Mouse (Mus musculus): ENCODE measurements around the gene Sp3. TPM values are rescaled to one million over a fixed set of nuclear protein-coding genes. Genes with fewer than 3 reads are reported as not detected.
A peak's percentile ranks its signal among the peaks of the same experiment; 100 is the strongest.
"Not testable (repeated sequence)": the region's sequence is repeated elsewhere in the genome, so short reads cannot be mapped to it uniquely, and the experiment has no call there.

Gene Sp3
- polyA plus RNA-seq (2015; fragmentation: Nextera tagmentation; extraction: Ambion mirVana): 52.4 and 60.3 TPM in 2 replicates

- Histone ChIP-seq H3K4me2 (peak within 1 kb of the TSS; percentile 64), H3K9ac (peak within 1 kb of the TSS; percentile 100), H3K27me3 (no peaks in the 10 kb centered on the region), H3K27ac (peak within 1 kb of the TSS; percentile 100), H3K36me3 (no peaks in the 10 kb centered on the region), H3K9me3 (no peaks in the 10 kb centered on the region), H3K4me3 (peak within 1 kb of the TSS; percentile 98), H3K4me1 (peaks cover 21% of the 10 kb centered on the region)
- peak; percentile 87 for ATAC-seq (ENCODE audit: insufficient number of reproducible peaks, low FRiP score, low TSS enrichment, low read depth)
- WGBS: under 1% methylated on average over 55 of the region's 64 CpGs
These were observed at the start of gene Sp3 for GRCm38 (mm10) chr2:72980337-72981074. TSS of gene Sp3 (minus strand) at chr2:72980446.

DNA sequence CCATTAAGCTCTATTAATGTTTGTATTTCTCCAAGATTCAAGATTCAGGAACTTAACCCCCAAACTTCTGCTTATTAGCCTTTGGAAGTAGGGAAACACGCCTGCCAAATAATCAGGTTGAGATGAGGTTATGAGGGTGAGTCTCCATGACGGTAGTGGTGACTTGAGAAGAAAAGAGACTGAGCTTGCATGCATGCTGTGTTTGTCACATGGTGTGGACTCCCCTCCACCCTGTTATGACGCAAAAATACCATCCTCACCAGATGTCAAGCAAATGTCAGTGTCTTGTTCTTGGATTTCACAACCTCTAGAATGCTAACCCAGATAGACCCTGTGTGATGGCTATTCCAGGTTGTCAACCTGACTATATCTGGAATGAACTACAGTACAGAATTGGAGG is 49.6 kb upstream of the Sp3 start:
- 87% methylated on average over 3 of the region's 3 CpGs for WGBS
- peaks cover 5% of the 10 kb centered on the region for H3K4me1 ChIP-seq

GRCm38 (mm10) chr2:73028019-73028418 is 47.8 kb upstream of the Sp3 start:
- Histone ChIP-seq H3K9ac (no peak overlapping the region), H3K9me3 (no peaks in the 10 kb centered on the region), H3K4me3 (no peak overlapping the region), H3K4me2 (no peak overlapping the region), H3K4me1 (no peaks in the 10 kb centered on the region), H3K27me3 (no peaks in the 10 kb centered on the region), H3K36me3 (no peaks in the 10 kb centered on the region), H3K27ac (no peak overlapping the region)
- ATAC-seq (ENCODE audit: insufficient number of reproducible peaks, low FRiP score, low TSS enrichment, low read depth): no peak
- 76% methylated on average over 3 of the region's 3 CpGs for WGBS

More for the DNA sequence above, 49.6 kb upstream of the Sp3 start:
- H3K27ac ChIP-seq: no peak overlapping the region
- H3K9me3 ChIP-seq: no peaks in the 10 kb centered on the region
- ATAC-seq (ENCODE audit: insufficient number of reproducible peaks, low FRiP score, low TSS enrichment, low read depth): no peak
- H3K9ac ChIP-seq: no peak overlapping the region
- no peak overlapping the region for H3K4me2 ChIP-seq
- no peaks in the 10 kb centered on the region for H3K36me3 ChIP-seq
- no peak overlapping the region for H3K4me3 ChIP-seq
- no peaks in the 10 kb centered on the region for H3K27me3 ChIP-seq

GRCm38 (mm10) chr2:73027126-73027525 is 46.9 kb upstream of the Sp3 start:
- no peak overlapping the region for H3K4me3 ChIP-seq
- no peak overlapping the region for H3K4me2 ChIP-seq
- no peaks in the 10 kb centered on the region for H3K27me3 ChIP-seq
- H3K9ac ChIP-seq: no peak overlapping the region
- no peaks in the 10 kb centered on the region for H3K36me3 ChIP-seq
- H3K27ac ChIP-seq: no peak overlapping the region
- no peaks in the 10 kb centered on the region for H3K4me1 ChIP-seq
- H3K9me3 ChIP-seq: no peaks in the 10 kb centered on the region
- WGBS: 11% methylated on average over 3 of the region's 3 CpGs
- ATAC-seq (ENCODE audit: insufficient number of reproducible peaks, low FRiP score, low TSS enrichment, low read depth): no peak

DNA sequence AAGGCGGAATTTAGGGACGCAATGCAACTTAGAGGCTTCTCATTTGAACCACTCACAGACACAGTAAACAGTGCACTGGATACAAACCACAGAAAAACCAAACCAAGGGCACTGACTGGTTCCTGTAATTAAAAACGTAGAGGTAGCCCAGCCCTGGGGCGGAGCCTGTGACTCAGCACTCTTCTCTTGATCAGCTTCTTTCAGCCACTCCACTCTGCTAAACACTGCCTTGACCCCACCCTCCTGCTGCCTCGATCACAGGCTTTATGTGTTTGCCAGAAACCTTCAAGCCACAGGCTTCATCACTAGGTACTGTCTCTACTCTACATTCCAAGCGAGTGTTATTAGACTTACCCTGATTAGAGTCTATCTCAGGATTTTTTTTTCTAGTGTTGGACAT is 43.6 kb upstream of the Sp3 start:
- no peak overlapping the region for H3K4me2 ChIP-seq
- H3K36me3 ChIP-seq: no peaks in the 10 kb centered on the region
- 38% methylated on average over 6 of the region's 6 CpGs for WGBS
- H3K27me3 ChIP-seq: no peaks in the 10 kb centered on the region
- no peak overlapping the region for H3K4me3 ChIP-seq
- ATAC-seq (ENCODE audit: insufficient number of reproducible peaks, low FRiP score, low TSS enrichment, low read depth): no peak
- H3K27ac ChIP-seq: no peak overlapping the region
- H3K4me1 ChIP-seq: peaks cover 4% of the 10 kb centered on the region; the same call in 1 of the 2 replicates
- no peak overlapping the region for H3K9ac ChIP-seq
- no peaks in the 10 kb centered on the region for H3K9me3 ChIP-seq

DNA sequence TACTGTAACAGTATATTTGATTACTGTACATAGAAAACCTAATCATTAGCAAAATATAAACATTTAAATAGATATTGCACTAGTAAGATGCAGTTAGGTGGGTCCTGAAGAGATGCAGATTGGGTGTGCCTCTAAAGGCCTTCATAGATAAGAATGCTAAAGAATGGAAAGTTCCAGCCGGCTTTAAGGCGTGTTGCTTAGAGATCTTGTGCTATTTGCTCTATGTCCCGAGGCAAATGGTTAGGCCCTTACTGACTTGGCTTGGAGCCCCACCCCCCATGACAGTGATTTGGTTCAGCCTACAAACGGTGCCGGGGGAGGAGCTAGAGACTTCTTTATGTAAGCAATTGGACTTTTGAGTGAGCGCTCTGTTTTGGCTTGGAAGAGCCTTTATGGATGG is 40.8 kb upstream of the Sp3 start:
- Histone ChIP-seq H3K27me3 (no peaks in the 10 kb centered on the region), H3K36me3 (no peaks in the 10 kb centered on the region), H3K9ac (no peak overlapping the region), H3K4me1 (peaks cover 4% of the 10 kb centered on the region; the same call in 1 of the 2 replicates), H3K27ac (no peak overlapping the region), H3K4me2 (no peak overlapping the region), H3K9me3 (no peaks in the 10 kb centered on the region), H3K4me3 (no peak overlapping the region)
- 70% methylated on average over 6 of the region's 6 CpGs for WGBS
- ATAC-seq (ENCODE audit: insufficient number of reproducible peaks, low FRiP score, low TSS enrichment, low read depth): no peak

GRCm38 (mm10) chr2:73019371-73020146 is 39.3 kb upstream of the Sp3 start:
- H3K4me2 ChIP-seq: no peak overlapping the region
- no peak overlapping the region for H3K4me3 ChIP-seq
- no peaks in the 10 kb centered on the region for H3K9me3 ChIP-seq
- H3K4me1 ChIP-seq: peaks cover 4% of the 10 kb centered on the region; the same call in 1 of the 2 replicates
- ATAC-seq (ENCODE audit: insufficient number of reproducible peaks, low FRiP score, low TSS enrichment, low read depth): no peak
- H3K27me3 ChIP-seq: no peaks in the 10 kb centered on the region
- no peak overlapping the region for H3K27ac ChIP-seq
- H3K9ac ChIP-seq: no peak overlapping the region
- 54% methylated on average over 9 of the region's 9 CpGs for WGBS
- no peaks in the 10 kb centered on the region for H3K36me3 ChIP-seq

GRCm38 (mm10) chr2:73014063-73014462 is 33.8 kb upstream of the Sp3 start:
- not testable (repeated sequence) for H3K4me3 ChIP-seq; ATAC-seq (ENCODE audit: insufficient number of reproducible peaks, low FRiP score, low TSS enrichment, low read depth); H3K4me1 ChIP-seq; H3K4me2 ChIP-seq; H3K36me3 ChIP-seq; H3K27me3 ChIP-seq; H3K9ac ChIP-seq; H3K9me3 ChIP-seq; H3K27ac ChIP-seq
- WGBS: 81% methylated on average over 9 of the region's 9 CpGs

DNA sequence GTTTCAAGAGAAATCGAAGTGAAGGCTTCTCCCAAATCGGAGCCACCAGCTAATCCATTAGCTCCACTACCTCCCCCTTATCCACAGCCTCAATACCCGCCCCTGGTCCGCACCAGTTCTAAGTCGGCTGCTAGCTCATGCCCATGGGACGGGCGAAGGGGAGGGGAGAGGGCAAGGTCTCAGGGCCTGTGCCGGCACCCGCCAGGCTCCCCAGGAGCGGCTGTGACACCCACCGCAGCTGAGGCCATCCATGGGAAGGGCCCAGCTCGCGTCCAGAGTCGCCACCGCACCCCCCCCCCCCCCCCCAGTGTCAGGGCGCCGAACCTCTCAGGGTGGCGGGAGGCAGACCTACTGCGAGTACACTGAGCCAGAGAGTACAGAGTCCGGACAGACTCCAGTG is 32.4 kb upstream of the Sp3 start:
- Histone ChIP-seq H3K9ac (no peak overlapping the region), H3K9me3 (0 out of 2 replicates have a peak, but pooled peaks cover 5% of the 10 kb centered on the region), H3K27ac (no peak overlapping the region), H3K36me3 (no peaks in the 10 kb centered on the region), H3K4me3 (no peak overlapping the region), H3K27me3 (no peaks in the 10 kb centered on the region), H3K4me2 (no peak overlapping the region), H3K4me1 (no peaks in the 10 kb centered on the region)
- no peak for ATAC-seq (ENCODE audit: insufficient number of reproducible peaks, low FRiP score, low TSS enrichment, low read depth)
- 76% methylated on average over 20 of the region's 20 CpGs for WGBS

DNA sequence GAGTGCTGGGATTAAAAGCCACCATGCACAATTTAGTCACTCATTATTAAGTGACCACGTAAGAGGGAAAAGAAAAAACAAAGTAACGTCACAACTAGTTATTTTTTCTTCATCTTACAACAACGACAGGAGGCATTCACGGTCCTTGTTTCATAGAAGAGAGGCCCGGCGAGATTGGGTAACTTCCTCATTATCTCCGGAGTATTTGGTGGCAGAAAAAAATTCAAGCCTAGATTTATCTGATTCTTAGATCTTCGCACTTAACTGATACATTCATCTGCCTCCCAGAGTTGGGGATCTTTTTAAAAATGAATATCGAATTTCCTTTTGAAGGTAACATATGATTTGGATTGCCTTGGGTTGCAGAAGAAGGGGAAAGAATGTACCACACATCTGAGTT is 27.2 kb upstream of the Sp3 start:
- peaks cover 29% of the 10 kb centered on the region for H3K4me1 ChIP-seq
- H3K9me3 ChIP-seq: 0 out of 2 replicates have a peak, but pooled peaks cover 5% of the 10 kb centered on the region
- H3K36me3 ChIP-seq: no peaks in the 10 kb centered on the region
- no peak for ATAC-seq (ENCODE audit: insufficient number of reproducible peaks, low FRiP score, low TSS enrichment, low read depth)
- H3K27ac ChIP-seq: no peak overlapping the region
- 90% methylated on average over 9 of the region's 9 CpGs for WGBS
- no peak overlapping the region for H3K4me3 ChIP-seq
- no peak overlapping the region for H3K9ac ChIP-seq
- H3K4me2 ChIP-seq: no peak overlapping the region
- no peaks in the 10 kb centered on the region for H3K27me3 ChIP-seq

- H3K27ac ChIP-seq: peak overlapping the region; percentile 93
- no peak overlapping the region for H3K4me3 ChIP-seq
- H3K9ac ChIP-seq: no peak overlapping the region
- 0 out of 2 replicates have a peak, but pooled peaks cover 3% of the 10 kb centered on the region for H3K9me3 ChIP-seq
- WGBS: 29% methylated on average over 3 of the region's 3 CpGs
- no peak overlapping the region for H3K4me2 ChIP-seq
- H3K36me3 ChIP-seq: no peaks in the 10 kb centered on the region
- no peaks in the 10 kb centered on the region for H3K27me3 ChIP-seq
- ATAC-seq (ENCODE audit: insufficient number of reproducible peaks, low FRiP score, low TSS enrichment, low read depth): no peak
- H3K4me1 ChIP-seq: peaks cover 29% of the 10 kb centered on the region
These were observed 25.6 kb upstream of the Sp3 start for GRCm38 (mm10) chr2:73005611-73006515.

All from limb, embryonic 15.5 days (tissue).